ENCODE assay signal across 8 mouse cellular contexts in genomic region chr8:69995776-69996588, GRCm38 (mm10). TPM values are rescaled to one million over a fixed set of nuclear protein-coding genes. Genes with fewer than 3 reads are reported as not detected.
A peak's percentile ranks its signal among the peaks of the same experiment; 100 is the strongest.
DNase-seq lines count a peak whose midpoint lies in the region; ATAC-seq lines count a peak whose summit lies in the region.

Gatad2a (minus strand) TSS chr8:69996384.

- H3K27ac ChIP-seq in heart, embryonic 10.5 days, result peak within 1 kb of the TSS; percentile 93
- H3K27ac ChIP-seq in kidney, embryonic 15.5 days, result peak within 1 kb of the TSS; percentile 95

- WGBS in heart, embryonic 10.5 days, result under 1% methylated on average over 87 of the region's 87 CpGs
- WGBS in kidney, embryonic 15.5 days, result under 1% methylated on average over 87 of the region's 87 CpGs

- peak within 1 kb of the TSS; percentile 90 for H3K9ac ChIP-seq in kidney, embryonic 15.5 days

- H3K4me2 ChIP-seq in kidney, embryonic 15.5 days, result peak within 1 kb of the TSS; percentile 86

- peak within 1 kb of the TSS; percentile 95 for H3K4me3 ChIP-seq in heart, embryonic 10.5 days
- peak within 1 kb of the TSS; percentile 98 for H3K4me3 ChIP-seq in kidney, embryonic 15.5 days (replicated peaks)

- DNase-seq in B cell, adult 2 months, result peak; percentile 98 to 99
- peak; percentile 100 for DNase-seq in brain, adult 2 months (ENCODE audit: low read depth, low spot score)
- peak; percentile 100 for DNase-seq in heart, embryonic 10.5 days (ENCODE audit: low spot score)
- peak; percentile 100 for DNase-seq in liver
- peak; percentile 99 to 100 for DNase-seq in spleen, postnatal 4 days (ENCODE audit: low spot score in 2 of 2)

- peaks cover 8% of the 10 kb centered on the region; the same call in 1 of the 2 replicates for H3K36me3 ChIP-seq in heart, embryonic 10.5 days
- 0 out of 2 replicates have a peak, but pooled peaks cover 2% of the 10 kb centered on the region for H3K36me3 ChIP-seq in kidney, embryonic 15.5 days

- H3K27me3 ChIP-seq in heart, embryonic 10.5 days (ENCODE audit: insufficient read depth, poor library complexity, severe bottlenecking), result no peaks in the 10 kb centered on the region
- no peaks in the 10 kb centered on the region for H3K27me3 ChIP-seq in kidney, embryonic 15.5 days

- peak; percentile 93 for ATAC-seq in erythroblast, adult 5-6 weeks (replicated peaks; ENCODE audit: low FRiP score, poor library complexity, severe bottlenecking)
- peak; percentile 100 for ATAC-seq in kidney, embryonic 15.5 days (replicated peaks; ENCODE audit: low FRiP score)
- ATAC-seq in monocyte, adult 5-6 weeks (replicated peaks; ENCODE audit: insufficient number of reproducible peaks, low FRiP score, low TSS enrichment, poor library complexity, severe bottlenecking), result peak; percentile 93

- peaks cover 27% of the 10 kb centered on the region; the same call in 1 of the 2 replicates for H3K4me1 ChIP-seq in heart, embryonic 10.5 days
- H3K4me1 ChIP-seq in kidney, embryonic 15.5 days, result peaks cover 34% of the 10 kb centered on the region

- H3K9me3 ChIP-seq in heart, embryonic 10.5 days, result no peaks in the 10 kb centered on the region
- H3K9me3 ChIP-seq in kidney, embryonic 15.5 days (replicated peaks), result no peaks in the 10 kb centered on the region

RNA-seq across cellular contexts. Expression of gene Gatad2a, which starts in this region (rescaled TPM):
- total RNA-seq in erythroblast, adult 5-6 weeks (2015; ENCODE audit: low replicate concordance), result 22.8 and 30.2 TPM in 2 replicates
- total RNA-seq in erythroblast, adult 5-6 weeks (2017; ENCODE audit: low replicate concordance), result 25.7 and 31.8 TPM in 2 replicates
- 47.5 and 49.0 TPM in 2 replicates for polyA plus RNA-seq in heart, embryonic 10.5 days (2016; fragmentation: Nextera tagmentation; extraction: Ambion mirVana)
- polyA plus RNA-seq in kidney, embryonic 15.5 days (2015; fragmentation: Nextera tagmentation; extraction: Ambion mirVana), result 40.0 and 42.2 TPM in 2 replicates
- 65.6 to 93.7 TPM (median 68.3 TPM) in 3 replicates for total RNA-seq in monocyte, adult 5-6 weeks (2017)

Comparison
In these comparisons a context has a peak if more than half of its experiments do, and no peak if none do; other contexts are left out.
1. Peak in every context shown above with its lines: DNase-seq, ATAC-seq, H3K4me3 ChIP-seq and H3K27ac ChIP-seq.